Mouse (Mus musculus) limb, embryonic 14.5 days (tissue): ENCODE results near the gene Dnaaf3. TPM values are rescaled to one million over a fixed set of nuclear protein-coding genes. Genes with fewer than 3 reads are reported as not detected.

Experiments
- ATAC-seq: fragments of 200-750 bp; cut with Nextera tagmentation; 2 replicates; pipeline ENCODE4 v1.8.0; 2017; ENCODE audit warnings: low read depth, moderate number of reproducible peaks, moderate TSS enrichment; ENCODE audit not compliant: low FRiP score
- DNase-seq: peaks from one replicate; pipeline ENCODE4 v3.0.0-alpha.2; 2015; ENCODE audit warnings: low spot score
- H3K27ac ChIP-seq: fragments of 300-500 bp; sonication (generic); replicated peaks from 2 replicates; pipeline ENCODE4 v1.5.1; 2014; ENCODE audit warnings: low read depth, mild to moderate bottlenecking, low read length, moderate library complexity, mixed read lengths
- H3K27me3 ChIP-seq: fragments of 300-500 bp; sonication (generic); 2 replicates; pipeline ENCODE4 v1.6.1; 2014; ENCODE audit warnings: low read length, mixed read lengths; ENCODE audit not compliant: control insufficient read depth, insufficient read depth
- H3K36me3 ChIP-seq: fragments of 300-500 bp; sonication (generic); 2 replicates; pipeline ENCODE4 v1.6.1; 2014; ENCODE audit warnings: mild to moderate bottlenecking, low read length, moderate library complexity, mixed read lengths; ENCODE audit not compliant: control insufficient read depth, insufficient read depth
- H3K4me1 ChIP-seq: fragments of 300-500 bp; sonication (generic); 2 replicates; pipeline ENCODE4 v1.6.1; 2014; ENCODE audit warnings: antibody characterized with exemption, low read length, mixed read lengths; ENCODE audit not compliant: control insufficient read depth, insufficient read depth
- H3K4me2 ChIP-seq: fragments of 300-500 bp; sonication (generic); replicated peaks from 2 replicates; pipeline ENCODE4 v1.6.1; 2014; ENCODE audit warnings: low read depth, mild to moderate bottlenecking, low read length, moderate library complexity; ENCODE audit not compliant: severe bottlenecking
- H3K4me3 ChIP-seq: fragments of 300-500 bp; sonication (generic); replicated peaks from 2 replicates; pipeline ENCODE4 v1.5.1; 2014; ENCODE audit warnings: low read length
- H3K9ac ChIP-seq: fragments of 300-500 bp; sonication (generic); 2 replicates; pipeline ENCODE4 v1.6.1; 2014; ENCODE audit warnings: mild to moderate bottlenecking, low read depth, low read length, moderate library complexity; ENCODE audit not compliant: severe bottlenecking
- H3K9me3 ChIP-seq: fragments of 300-500 bp; sonication (generic); 2 replicates; pipeline ENCODE4 v1.6.1; 2016; ENCODE audit warnings: low read length; ENCODE audit not compliant: control insufficient read depth
- POLR2A ChIP-seq: fragments of 200-500 bp; IDR thresholded peaks from 2 replicates; pipeline ENCODE4 v1.8.0; 2012; ENCODE audit warnings: inconsistent platforms, mild to moderate bottlenecking, moderate library complexity, borderline replicate concordance; ENCODE audit not compliant: insufficient read depth, insufficient read length; ENCODE audit errors: extremely low read depth
- WGBS: fragments of 180-500 bp; shearing (Covaris S2); extraction: QIAGEN DNeasy Blood & Tissue Kit; methylation state at CpG from one replicate; pipeline ENCODE4 v1.1.7; 2014; 5-methylcytosine and 5-hydroxymethylcytosine counted together
- polyA plus RNA-seq, 2 experiments: library from polyadenylated mRNA; depleted of rRNA in 1 of 2; stranded (reverse) in 1 of 2; unstranded in 1 of 2; fragments of >200 nt; fragmentation: Nextera tagmentation in 1 of 2; extraction: Ambion mirVana in 1 of 2; gene quantifications; 2 replicates each; pipeline versions ENCODE4 v1.2.1 to v1.2.3; 2012 to 2014

Gene Dnaaf3
- polyA plus RNA-seq, 2 experiments: 0.61 to 8.3 TPM

- Histone ChIP-seq H3K4me3 (no peak overlapping the region), H3K27ac (no peak overlapping the region), H3K4me2 (no peak overlapping the region), H3K27me3 (no peaks in the 10 kb centered on the region), H3K4me1 (no peaks in the 10 kb centered on the region), H3K9ac (no peak overlapping the region), H3K9me3 (no peaks in the 10 kb centered on the region), H3K36me3 (no peaks in the 10 kb centered on the region)
- ATAC-seq (peak; percentile 91), DNase-seq (peak; percentile 95)
- TF ChIP-seq POLR2A: no peak
- WGBS: 22% methylated on average over 15 of the region's 15 CpGs
These were observed 24.3 kb upstream of the Dnaaf3 start for GRCm38 (mm10) chr7:4556256-4557166.

- Histone ChIP-seq H3K4me1 (peaks cover 11% of the 10 kb centered on the region), H3K4me2 (peak within 1 kb of the TSS; percentile 71), H3K27ac (no peak within 1 kb of the TSS), H3K9ac (peak within 1 kb of the TSS; percentile 41), H3K9me3 (no peaks in the 10 kb centered on the region), H3K36me3 (no peaks in the 10 kb centered on the region), H3K4me3 (peak within 1 kb of the TSS; percentile 34), H3K27me3 (no peaks in the 10 kb centered on the region)
- DNase-seq: no peak
- peak; percentile 62; the same call in 1 of the 2 replicates for ATAC-seq
- TF ChIP-seq POLR2A: no peak
- whole genome bisulfite sequencing: 5% methylated on average over 27 of the region's 33 CpGs
These were observed 15.0 kb upstream of the Dnaaf3 start, which contains the start of gene Syt5 for GRCm38 (mm10) chr7:4547221-4547641. Gene Syt5, minus strand, starts transcription at chr7:4547541.

- no peak for TF ChIP-seq POLR2A
- Histone ChIP-seq H3K27ac (no peak overlapping the region), H3K27me3 (no peaks in the 10 kb centered on the region), H3K4me2 (peak overlapping the region; percentile 71), H3K36me3 (no peaks in the 10 kb centered on the region), H3K9me3 (no peaks in the 10 kb centered on the region), H3K9ac (peak overlapping the region; percentile 41; the same call in 1 of the 2 replicates), H3K4me3 (peak overlapping the region; percentile 34), H3K4me1 (peaks cover 11% of the 10 kb centered on the region)
- 4% methylated on average over 26 of the region's 26 CpGs for WGBS
- DNase-seq (peak; percentile 16), ATAC-seq (peak; percentile 66)
These were observed 14.4 kb upstream of the Dnaaf3 start for GRCm38 (mm10) chr7:4546591-4547131.

- DNase-seq (no peak), ATAC-seq (no peak)
- peak overlapping the region; percentile 71; the same call in 1 of the 2 replicates for H3K4me2 ChIP-seq
- no peaks in the 10 kb centered on the region for H3K9me3 ChIP-seq
- peaks cover 11% of the 10 kb centered on the region for H3K4me1 ChIP-seq
- no peak overlapping the region for H3K9ac ChIP-seq
- no peak overlapping the region for H3K27ac ChIP-seq
- no peaks in the 10 kb centered on the region for H3K36me3 ChIP-seq
- 73% methylated on average over 15 of the region's 15 CpGs for WGBS
- H3K4me3 ChIP-seq: no peak overlapping the region
- TF ChIP-seq POLR2A: no peak
- H3K27me3 ChIP-seq: no peaks in the 10 kb centered on the region
These were observed 13.8 kb upstream of the Dnaaf3 start for GRCm38 (mm10) chr7:4546050-4546449.

GRCm38 (mm10) chr7:4542013-4542412 lies 9.8 kb upstream of the Dnaaf3 start:
- Histone ChIP-seq H3K9me3 (no peaks in the 10 kb centered on the region), H3K27ac (no peak overlapping the region), H3K4me2 (no peak overlapping the region), H3K4me3 (no peak overlapping the region), H3K27me3 (no peaks in the 10 kb centered on the region), H3K36me3 (no peaks in the 10 kb centered on the region), H3K4me1 (peaks cover 6% of the 10 kb centered on the region), H3K9ac (no peak overlapping the region)
- DNase-seq: no peak
- ATAC-seq: no peak; the same call in 1 of the 2 replicates
- 34% methylated on average over 17 of the region's 17 CpGs for WGBS
- no peak for TF ChIP-seq POLR2A
